Mouse (Mus musculus): ENCODE measurements around the gene Lpp. TPM values are rescaled to one million over a fixed set of nuclear protein-coding genes. Genes with fewer than 3 reads are reported as not detected.

Lpp gene
- polyA plus RNA-seq, 1 experiment: 18.7 TPM

- Histone ChIP-seq H3K4me1 (ENCODE audit: control insufficient read depth, insufficient read depth, low read length) (peaks cover 2% of the 10 kb centered on the region), H3K4me3 (replicated peaks; ENCODE audit: extremely low read depth, low read depth, low read length) (no peak overlapping the region)
- DNase-seq: no peak
- TF ChIP-seq CTCF (IDR thresholded peaks at IDR 0.05; ENCODE audit: insufficient read depth, low read length) (no peak), POLR2A (IDR thresholded peaks at IDR 0.05; ENCODE audit: borderline replicate concordance, extremely low read depth, low read depth, low read length) (no peak)
- WGBS: 55% methylated on average over 5 of the region's 5 CpGs
These were observed 259.7 kb downstream of the Lpp start for GRCm38 (mm10) chr16:24653041-24653440.

GRCm38 (mm10) chr16:24655116-24655515 is 261.8 kb downstream of the Lpp start:
- Histone ChIP-seq H3K4me1 (ENCODE audit: control insufficient read depth, insufficient read depth, low read length) (peaks cover 2% of the 10 kb centered on the region), H3K4me3 (replicated peaks; ENCODE audit: extremely low read depth, low read depth, low read length) (no peak overlapping the region)
- WGBS: 21% methylated on average over 3 of the region's 3 CpGs
- TF ChIP-seq CTCF (IDR thresholded peaks at IDR 0.05; ENCODE audit: insufficient read depth, low read length): no peak
- no peak for TF ChIP-seq POLR2A (IDR thresholded peaks at IDR 0.05; ENCODE audit: borderline replicate concordance, extremely low read depth, low read depth, low read length)
- DNase-seq: no peak

- 85% methylated on average over 8 of the region's 8 CpGs for WGBS
- no peak for DNase-seq
- Histone ChIP-seq H3K4me3 (replicated peaks; ENCODE audit: extremely low read depth, low read depth, low read length) (no peak overlapping the region), H3K4me1 (ENCODE audit: control insufficient read depth, insufficient read depth, low read length) (peaks cover 2% of the 10 kb centered on the region; the same call in 1 of the 2 replicates)
- TF ChIP-seq CTCF (IDR thresholded peaks at IDR 0.05; ENCODE audit: insufficient read depth, low read length) (no peak), POLR2A (IDR thresholded peaks at IDR 0.05; ENCODE audit: borderline replicate concordance, extremely low read depth, low read depth, low read length) (no peak)
These were observed 262.7 kb downstream of the Lpp start for GRCm38 (mm10) chr16:24656026-24656425.

DNA sequence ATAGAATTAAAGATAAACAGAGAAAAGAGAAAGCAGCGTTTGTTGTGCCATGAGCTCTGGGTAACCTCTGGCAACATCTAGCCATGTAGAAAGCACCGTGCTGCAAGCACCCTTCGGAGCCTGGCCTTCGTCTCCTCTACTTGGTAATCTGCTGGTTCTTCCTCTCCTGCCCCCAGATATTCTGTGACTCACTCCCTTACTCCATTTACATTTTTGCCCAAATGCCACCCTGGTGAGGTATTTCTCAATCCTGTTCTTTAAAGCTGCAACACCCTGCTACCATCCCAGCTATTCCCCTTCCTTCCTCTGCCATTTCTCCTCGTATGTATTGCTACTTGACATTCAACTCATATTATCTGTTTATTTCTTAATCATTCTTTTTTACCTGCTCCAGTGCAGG is 263.4 kb downstream of the Lpp start:
- TF ChIP-seq CTCF (IDR thresholded peaks at IDR 0.05; ENCODE audit: insufficient read depth, low read length) (no peak), POLR2A (IDR thresholded peaks at IDR 0.05; ENCODE audit: borderline replicate concordance, extremely low read depth, low read depth, low read length) (no peak)

DNA sequence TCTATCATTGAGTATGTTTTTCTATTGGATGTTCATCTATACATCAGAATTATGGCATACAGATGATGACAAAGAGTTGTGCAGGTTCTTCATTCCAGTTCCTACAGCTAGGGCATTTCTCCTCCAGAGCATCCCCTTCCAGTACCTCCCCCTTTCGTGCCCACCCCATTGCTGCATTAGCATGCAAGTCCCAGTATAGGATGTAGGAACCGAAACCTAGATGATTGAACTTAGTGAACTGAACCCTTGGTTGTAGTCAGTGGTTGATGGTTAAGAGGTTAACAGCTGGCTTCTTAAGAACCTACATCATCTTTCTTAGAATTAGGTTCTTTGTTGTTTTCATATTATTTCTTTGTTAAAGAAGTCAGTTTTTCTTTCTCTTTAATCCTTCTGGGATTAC is 265.7 kb downstream of the Lpp start:
- Histone ChIP-seq H3K4me1 (ENCODE audit: control insufficient read depth, insufficient read depth, low read length) (0 out of 2 replicates have a peak, but pooled peaks cover under 1% of the 10 kb centered on the region), H3K4me3 (replicated peaks; ENCODE audit: extremely low read depth, low read depth, low read length) (no peak overlapping the region)
- TF ChIP-seq CTCF (IDR thresholded peaks at IDR 0.05; ENCODE audit: insufficient read depth, low read length): no peak
- TF ChIP-seq POLR2A (IDR thresholded peaks at IDR 0.05; ENCODE audit: borderline replicate concordance, extremely low read depth, low read depth, low read length): no peak
- WGBS: 90% methylated on average over 2 of the region's 2 CpGs
- no peak for DNase-seq

More for the DNA sequence above, 263.4 kb downstream of the Lpp start:
- DNase-seq: no peak
- Histone ChIP-seq H3K4me3 (replicated peaks; ENCODE audit: extremely low read depth, low read depth, low read length) (no peak overlapping the region), H3K4me1 (ENCODE audit: control insufficient read depth, insufficient read depth, low read length) (no peaks in the 10 kb centered on the region; the same call in 1 of the 2 replicates)
- 80% methylated on average over 5 of the region's 5 CpGs for WGBS

DNA sequence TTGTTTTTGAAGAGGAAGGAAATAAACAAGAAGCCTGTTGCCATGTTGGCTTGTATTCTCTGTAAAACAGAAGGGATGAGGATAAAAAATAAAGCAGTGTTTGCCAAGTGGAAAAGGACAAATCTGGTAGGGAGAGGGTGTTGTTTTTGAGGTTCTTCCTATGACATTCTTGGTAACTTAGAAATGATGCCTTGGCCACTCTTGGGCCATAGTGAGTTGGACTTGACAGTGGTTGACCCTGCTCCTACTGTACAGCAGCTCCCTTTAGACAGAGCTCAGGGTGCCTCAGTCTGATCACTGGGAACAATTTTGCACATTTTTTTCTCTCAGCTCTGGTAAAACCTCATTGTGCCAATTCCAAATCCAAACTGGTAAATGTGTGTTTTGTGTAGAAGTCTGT is 270.8 kb downstream of the Lpp start:
- Histone ChIP-seq H3K4me3 (replicated peaks; ENCODE audit: extremely low read depth, low read depth, low read length) (no peak overlapping the region), H3K4me1 (ENCODE audit: control insufficient read depth, insufficient read depth, low read length) (0 out of 2 replicates have a peak, but pooled peaks cover 2% of the 10 kb centered on the region)
- TF ChIP-seq CTCF (IDR thresholded peaks at IDR 0.05; ENCODE audit: insufficient read depth, low read length): no peak
- no peak for TF ChIP-seq POLR2A (IDR thresholded peaks at IDR 0.05; ENCODE audit: borderline replicate concordance, extremely low read depth, low read depth, low read length)
- no peak for DNase-seq

DNA sequence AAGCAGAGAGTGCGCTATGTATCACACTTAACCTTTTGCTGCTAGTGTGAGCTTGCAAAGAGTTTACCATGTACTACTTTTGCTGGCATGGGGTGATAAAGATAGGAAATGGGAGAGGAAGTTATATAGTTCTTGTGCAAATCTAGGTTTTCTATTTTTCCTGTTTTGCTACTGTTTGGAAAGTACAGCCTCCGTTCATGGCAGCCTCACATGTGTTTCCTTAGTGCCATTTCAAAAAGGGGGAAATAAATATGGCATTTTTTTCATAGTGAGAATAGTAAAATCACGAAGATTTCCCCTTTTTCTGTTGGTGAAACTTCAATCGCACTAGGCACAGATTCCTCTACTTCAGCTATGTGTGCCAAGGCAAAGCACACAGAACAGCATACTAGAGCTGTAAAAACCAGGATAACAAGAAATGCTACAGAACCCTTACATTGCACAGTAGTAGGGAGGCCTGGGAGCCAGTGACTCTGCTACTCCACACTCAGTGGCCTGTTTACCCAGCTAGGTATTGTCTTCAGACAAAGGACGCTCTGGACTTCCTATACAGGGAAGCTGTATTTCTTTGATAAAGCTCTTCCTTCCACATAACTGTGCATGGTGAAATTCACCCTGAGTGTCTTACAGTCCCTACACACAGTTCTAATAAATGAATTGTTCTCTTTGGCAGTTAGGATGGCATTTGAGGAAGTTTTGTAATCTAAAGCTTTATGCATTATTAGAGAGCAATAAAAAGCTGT is 276.6 kb downstream of the Lpp start:
- no peak for DNase-seq
- H3K4me3 ChIP-seq (replicated peaks; ENCODE audit: extremely low read depth, low read depth, low read length): no peak overlapping the region
- no peaks in the 10 kb centered on the region; the same call in 1 of the 2 replicates for H3K4me1 ChIP-seq (ENCODE audit: control insufficient read depth, insufficient read depth, low read length)
- WGBS: 61% methylated on average over 5 of the region's 5 CpGs
- no peak for TF ChIP-seq POLR2A (IDR thresholded peaks at IDR 0.05; ENCODE audit: borderline replicate concordance, extremely low read depth, low read depth, low read length)
- no peak for TF ChIP-seq CTCF (IDR thresholded peaks at IDR 0.05; ENCODE audit: insufficient read depth, low read length)

GRCm38 (mm10) chr16:24678942-24679341 is 285.6 kb downstream of the Lpp start:
- no peaks in the 10 kb centered on the region for H3K4me1 ChIP-seq (ENCODE audit: control insufficient read depth, insufficient read depth, low read length)
- TF ChIP-seq CTCF (IDR thresholded peaks at IDR 0.05; ENCODE audit: insufficient read depth, low read length): no peak
- no peak for TF ChIP-seq POLR2A (IDR thresholded peaks at IDR 0.05; ENCODE audit: borderline replicate concordance, extremely low read depth, low read depth, low read length)
- H3K4me3 ChIP-seq (replicated peaks; ENCODE audit: extremely low read depth, low read depth, low read length): no peak overlapping the region
- no peak for DNase-seq

- WGBS: 73% methylated on average over 4 of the region's 4 CpGs
- no peaks in the 10 kb centered on the region for H3K4me1 ChIP-seq (ENCODE audit: control insufficient read depth, insufficient read depth, low read length)
These were observed 301.8 kb downstream of the Lpp start for GRCm38 (mm10) chr16:24695062-24695461.

DNA sequence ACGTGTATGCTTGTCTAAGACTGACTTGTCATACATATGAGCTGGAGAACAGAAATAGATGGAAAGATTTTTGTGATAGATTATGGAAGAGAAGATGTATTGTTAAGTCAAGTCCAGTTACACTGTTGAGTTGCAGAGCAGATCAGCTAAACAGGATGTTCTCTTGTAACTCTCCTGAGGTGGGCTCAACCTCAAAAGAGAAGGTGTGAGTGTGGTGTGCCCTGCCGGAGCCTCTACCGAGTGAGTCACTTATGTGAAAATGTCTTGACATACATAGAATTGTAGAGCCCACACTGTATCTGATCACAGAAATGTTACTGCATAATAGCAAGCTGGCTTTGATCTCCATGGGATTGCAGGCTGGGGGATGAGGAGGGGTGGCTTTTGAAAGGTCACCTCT is 310.9 kb downstream of the Lpp start:
- no peaks in the 10 kb centered on the region for H3K4me1 ChIP-seq (ENCODE audit: control insufficient read depth, insufficient read depth, low read length)
- 80% methylated on average over 3 of the region's 3 CpGs for WGBS
- no peak overlapping the region for H3K4me3 ChIP-seq (replicated peaks; ENCODE audit: extremely low read depth, low read depth, low read length)
- no peak for DNase-seq
- TF ChIP-seq CTCF (IDR thresholded peaks at IDR 0.05; ENCODE audit: insufficient read depth, low read length) (no peak), POLR2A (IDR thresholded peaks at IDR 0.05; ENCODE audit: borderline replicate concordance, extremely low read depth, low read depth, low read length) (no peak)

More at GRCm38 (mm10) chr16:24695062-24695461, 301.8 kb downstream of the Lpp start:
- no peak overlapping the region for H3K4me3 ChIP-seq (replicated peaks; ENCODE audit: extremely low read depth, low read depth, low read length)
- no peak for DNase-seq
- TF ChIP-seq CTCF (IDR thresholded peaks at IDR 0.05; ENCODE audit: insufficient read depth, low read length) (no peak), POLR2A (IDR thresholded peaks at IDR 0.05; ENCODE audit: borderline replicate concordance, extremely low read depth, low read depth, low read length) (no peak)

Measured in lung, adult 2 months (tissue).